Mouse (Mus musculus) kidney, adult 11 months (tissue): Measurements from ENCODE around the gene Il9r.
A peak's percentile ranks its signal among the peaks of the same experiment; 100 is the strongest.

Experiments
- DNase-seq: peaks from one replicate; pipeline ENCODE4 v3.0.0; 2022

The Il9r gene

DNA sequence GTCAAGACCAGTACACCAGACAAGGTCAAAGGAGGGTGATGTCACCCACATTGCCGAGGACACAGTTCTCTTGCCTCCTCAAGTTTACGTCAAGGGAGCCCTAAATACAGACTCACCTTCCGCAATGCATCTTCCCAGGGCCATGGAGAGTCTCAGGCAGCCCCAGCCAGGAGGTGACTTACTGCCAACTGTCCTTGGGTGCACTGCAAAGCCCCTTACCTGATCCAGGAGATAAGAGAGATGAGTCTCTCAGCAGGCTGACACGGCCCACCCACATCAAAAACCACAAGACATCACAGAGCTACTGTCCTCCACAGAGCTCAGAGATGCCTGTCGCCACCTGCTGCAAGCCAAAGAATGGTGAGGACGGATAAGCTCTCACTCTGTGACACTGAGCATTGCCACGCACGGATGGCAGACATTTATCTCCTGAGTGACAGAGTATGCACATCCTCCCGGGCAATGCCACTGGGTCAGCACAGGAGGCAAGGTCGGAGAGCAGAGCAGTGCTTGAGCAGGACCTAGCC lies at the start of gene Il9r:
Il9r (minus strand) TSS at position 205 of the 527 bp plus-strand sequence.
- DNase-seq, result no peak

DNA sequence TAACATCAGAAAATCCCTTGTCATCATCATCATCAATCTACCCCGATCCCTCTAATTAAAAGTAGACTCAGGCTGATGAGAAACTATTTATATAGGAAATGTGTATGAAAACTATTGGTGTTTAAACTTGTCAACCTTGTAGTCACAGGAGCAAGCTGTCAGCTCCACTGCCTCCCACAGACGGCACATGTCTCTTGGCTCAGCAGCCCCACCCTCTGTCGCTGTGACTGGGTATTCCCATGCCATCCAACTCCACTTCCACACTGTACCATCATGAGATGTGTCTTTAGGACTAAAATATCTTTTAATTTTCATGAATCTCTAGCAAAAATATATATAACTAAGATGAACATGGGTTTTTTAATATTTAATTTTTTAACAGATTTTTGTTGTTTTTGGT lies 48.3 kb upstream of the Il9r start:
- no peak for DNase-seq

DNA sequence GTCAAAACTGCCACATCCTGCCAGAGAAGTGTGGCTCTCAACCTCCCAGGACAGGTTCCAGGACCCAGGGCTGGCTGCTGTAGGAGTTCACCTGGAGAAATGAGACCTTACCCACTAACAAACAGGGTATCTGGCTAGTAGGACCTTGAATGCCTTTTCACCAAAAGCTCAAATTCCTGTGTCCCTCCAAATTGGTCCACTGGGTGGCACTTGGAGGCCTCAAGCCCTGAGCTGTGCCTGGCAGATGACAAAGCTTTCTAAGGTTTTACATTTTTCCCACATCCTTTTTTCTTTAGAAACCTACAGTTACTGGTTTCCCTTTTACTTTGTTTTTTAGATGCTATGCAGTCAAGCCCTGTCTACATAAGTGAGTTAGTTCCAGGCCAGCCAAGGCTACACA lies 47.0 kb upstream of the Il9r start:
- no peak for DNase-seq

DNA sequence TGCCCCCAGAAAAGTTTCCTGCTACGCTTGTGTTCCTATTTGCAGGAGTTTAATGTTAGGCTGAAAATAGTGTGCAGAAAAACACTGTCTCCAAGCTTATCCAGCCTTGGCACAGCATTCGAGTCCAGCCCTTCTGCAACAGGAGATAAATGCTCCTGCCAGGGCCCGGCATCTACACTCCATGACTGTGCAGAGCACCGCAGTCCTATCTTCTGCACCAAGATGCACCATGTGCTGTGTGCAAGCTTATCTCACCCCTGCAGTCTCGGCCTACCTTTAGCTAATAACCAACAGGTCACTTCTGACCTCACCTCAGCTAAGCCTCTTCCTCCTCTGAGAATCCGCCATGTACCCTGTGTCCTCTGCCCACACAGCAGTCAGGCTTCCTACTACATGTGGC lies 45.5 kb upstream of the Il9r start:
- DNase-seq, result no peak

DNA sequence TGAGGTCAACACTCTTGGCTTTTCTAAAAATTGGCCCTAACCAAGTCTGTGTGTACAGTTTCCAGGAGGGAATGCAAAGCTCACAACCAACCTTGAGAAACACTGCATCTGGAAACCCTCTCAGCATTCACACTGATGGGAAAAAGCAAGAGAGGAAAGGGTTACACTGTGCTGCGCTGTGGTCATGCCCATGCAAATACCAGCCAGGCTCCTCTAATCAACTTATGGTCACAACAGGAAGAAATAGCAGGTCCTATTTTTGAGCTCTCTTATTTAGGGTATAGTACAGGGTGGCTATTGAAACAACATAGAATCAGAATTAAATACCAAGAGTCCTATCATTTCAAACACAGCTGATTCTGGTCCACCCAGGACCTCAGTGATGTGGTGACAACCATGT lies 44.5 kb upstream of the Il9r start:
- no peak for DNase-seq

DNA sequence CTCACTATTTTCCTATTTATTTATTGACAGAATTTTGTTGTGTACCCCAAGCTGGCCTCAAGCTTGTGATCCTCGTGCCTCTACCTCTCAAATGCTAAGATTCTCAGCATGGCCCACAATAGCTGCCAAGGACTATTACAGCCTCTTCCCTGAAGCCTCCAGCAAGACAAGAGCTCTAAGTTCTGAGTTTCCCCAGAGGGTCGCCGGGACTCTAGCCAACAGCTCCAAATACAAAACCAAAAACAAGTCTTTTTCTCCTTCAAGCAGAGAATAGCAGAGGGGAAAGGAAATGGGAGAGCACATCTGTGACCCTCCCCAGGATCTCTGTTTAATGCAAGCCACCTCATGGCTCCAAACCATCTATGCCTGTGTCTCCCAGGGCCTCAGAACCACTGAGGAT lies 44.0 kb upstream of the Il9r start:
- no peak for DNase-seq

DNA sequence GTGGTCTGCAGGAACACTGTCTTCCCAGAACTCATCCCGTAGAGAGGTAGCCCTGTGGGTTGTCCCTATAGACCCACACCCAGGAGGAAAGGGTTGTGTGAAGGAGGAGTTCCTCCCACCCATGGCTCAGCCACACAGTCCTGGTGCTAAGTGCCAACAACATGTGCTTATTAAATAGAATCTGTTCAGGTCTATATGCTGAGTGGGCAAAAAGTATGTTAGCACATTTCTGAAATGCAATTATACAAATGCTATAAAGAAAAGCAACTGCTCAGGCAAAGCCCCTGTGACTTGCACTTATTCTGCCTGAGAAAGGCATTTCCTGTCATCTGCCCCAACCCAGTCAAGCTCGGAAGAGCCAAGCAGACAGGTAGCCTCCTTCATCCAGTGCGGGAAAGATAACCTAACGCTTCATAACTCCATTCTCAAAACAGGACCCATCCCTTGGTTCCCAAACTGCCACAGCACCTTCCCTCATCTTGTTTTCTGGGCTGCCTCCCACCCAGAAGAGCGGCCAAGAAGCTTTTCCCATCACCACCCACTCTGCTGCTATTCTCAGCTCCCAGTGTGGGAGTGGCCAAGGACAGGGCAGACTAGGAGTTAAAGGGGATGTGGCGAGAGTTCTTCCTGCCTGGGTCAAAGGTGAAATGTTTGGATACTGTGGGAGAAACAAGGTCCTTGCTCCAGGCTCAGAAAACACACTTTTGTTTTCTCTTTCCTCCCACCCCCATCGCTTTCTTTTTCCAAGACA lies 43.3 kb upstream of the Il9r start:
- DNase-seq, result no peak

DNA sequence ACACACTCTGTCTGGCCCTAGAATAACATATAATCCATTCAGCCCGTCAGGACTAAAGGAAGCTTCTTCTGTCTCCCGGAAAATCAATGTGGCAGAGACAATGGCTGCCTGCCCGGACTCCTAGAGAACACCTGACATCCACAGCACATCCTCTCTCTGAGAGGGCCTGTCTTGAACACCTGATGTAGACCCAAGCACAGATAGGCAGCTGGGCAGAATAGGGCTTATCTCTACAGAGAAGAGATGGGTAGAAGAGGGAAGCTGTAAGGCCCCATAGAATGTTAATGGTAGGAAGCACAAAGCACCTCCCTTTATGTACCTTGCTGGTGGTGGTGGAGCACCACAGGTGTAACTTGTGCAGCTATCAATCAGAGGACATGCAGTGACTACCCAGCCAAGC lies 42.1 kb upstream of the Il9r start:
- DNase-seq, result no peak

DNA sequence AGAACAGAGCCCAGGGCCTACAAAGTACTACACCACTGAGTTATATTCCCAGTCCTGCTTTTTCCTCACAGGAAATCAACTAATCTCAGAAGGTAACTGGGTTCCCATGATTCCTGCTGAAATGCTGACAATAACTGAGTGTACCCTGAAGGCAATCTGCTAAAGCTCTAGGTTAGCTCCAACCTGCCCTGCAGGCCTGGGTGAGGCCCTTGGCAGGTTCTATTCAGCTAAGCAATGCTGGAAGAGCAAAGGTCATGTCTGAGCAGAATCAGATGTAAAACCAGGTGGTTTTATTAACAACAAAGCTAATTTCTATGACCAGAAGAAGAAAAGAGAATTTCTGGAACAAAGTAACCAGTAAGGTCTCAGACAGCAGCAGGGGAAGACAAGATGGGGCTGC lies 41.3 kb upstream of the Il9r start:
- DNase-seq, result no peak

DNA sequence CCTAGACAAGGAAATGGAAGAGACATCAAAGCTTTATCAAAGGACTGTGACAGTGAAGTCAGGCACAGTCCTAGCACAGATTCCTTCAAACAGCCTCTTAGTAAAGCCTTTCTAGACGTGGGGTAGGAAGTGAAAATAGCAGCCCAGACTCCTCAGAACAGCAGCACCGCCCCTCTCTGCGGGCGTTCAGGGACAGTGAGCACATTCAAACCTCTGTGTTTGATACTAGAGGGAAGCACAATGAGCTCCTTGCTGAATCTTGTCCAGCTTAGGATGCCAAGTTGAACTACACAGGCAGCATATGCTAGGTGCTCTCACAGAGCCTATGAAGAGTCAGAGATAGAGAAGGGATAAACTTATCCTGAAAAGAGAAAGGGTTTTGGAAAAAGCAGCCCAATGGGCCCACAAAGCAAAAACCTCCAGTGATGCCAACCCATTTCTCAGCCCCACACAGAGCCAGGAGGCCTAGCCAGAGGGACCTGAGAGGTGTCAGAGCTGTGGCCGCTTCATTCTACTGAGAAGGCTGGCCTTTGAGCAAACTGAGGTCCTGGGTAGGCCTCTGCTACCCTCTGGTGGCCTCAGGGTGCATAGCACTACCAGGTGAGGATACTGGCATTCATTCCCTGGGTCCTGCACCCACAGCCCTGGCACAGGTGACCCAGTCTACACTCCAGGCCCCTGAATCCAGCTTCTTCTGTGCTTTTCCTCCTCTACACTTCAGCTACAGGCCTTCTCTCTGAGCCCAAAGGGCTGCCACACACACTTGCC lies 38.2 kb upstream of the Il9r start:
- peak; percentile 73 for DNase-seq

DNA sequence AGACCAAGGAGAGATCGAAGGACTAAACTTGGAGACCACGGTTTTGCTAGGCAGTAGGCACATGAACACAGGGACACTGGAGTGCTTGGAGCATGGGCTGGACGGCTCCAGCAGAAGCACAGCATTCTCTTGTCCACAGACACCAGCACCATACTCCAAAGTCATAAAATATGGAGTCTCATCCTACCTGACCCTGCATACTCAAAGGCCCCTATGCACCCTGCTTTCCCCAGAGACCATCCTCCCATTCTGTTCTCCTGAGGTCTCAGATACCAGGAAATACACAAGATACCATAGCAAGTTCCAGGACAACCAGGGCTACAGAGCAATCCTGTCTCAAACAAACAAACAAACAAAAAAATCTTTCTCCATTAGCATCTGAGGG lies 37.3 kb upstream of the Il9r start:
- DNase-seq, result no peak

DNA sequence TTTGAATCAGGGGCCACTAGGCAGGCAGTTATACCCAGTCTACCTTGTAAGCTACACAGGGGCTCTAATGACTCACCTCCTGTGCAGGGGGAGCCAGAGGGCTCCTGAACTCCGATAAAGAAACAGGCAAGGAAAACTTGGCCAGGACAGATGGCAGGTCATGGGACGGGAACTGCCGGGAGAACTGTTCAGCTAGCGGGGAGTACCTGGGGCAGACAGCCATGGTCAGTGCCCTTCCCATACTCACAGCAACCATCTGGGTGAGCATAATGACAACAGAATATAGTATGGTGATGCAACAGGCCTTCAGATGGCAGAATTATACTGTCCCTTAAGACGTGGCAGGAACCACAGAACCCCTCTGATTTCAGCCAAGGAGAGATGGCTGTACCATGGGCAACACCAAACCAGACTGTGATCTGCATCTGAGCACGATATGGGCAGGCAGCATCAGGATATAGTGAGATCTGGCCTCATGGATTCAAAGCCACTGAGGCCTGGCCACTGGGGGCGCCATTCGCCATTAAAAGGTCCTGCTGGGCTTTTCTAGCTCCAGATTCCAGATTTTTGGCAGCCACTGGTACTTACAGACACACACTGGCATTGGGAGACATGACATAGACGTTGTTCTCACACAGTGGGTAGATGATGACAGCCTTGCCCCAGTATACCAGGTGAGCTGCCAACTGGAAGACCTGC lies 36.8 kb upstream of the Il9r start:
- DNase-seq, result no peak

DNA sequence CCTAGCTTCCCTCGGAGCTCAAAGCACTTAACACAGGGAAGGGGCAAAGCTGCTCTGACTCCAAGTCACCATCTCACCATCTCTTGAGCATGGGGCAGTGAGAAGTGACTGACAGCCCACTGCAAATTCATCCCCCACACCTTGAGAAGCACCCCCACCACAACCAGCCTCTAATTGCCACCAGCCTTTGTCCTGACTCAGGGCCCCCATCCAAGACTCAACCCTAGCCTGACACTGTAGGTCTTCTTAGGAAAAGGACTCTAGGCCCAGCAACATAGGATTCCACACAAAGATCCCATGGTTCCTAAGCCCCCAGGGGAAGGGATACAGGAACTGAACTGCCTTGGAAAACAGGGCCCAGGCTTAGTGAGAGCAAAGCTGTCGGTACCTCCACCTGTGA lies 36.1 kb upstream of the Il9r start:
- DNase-seq, result no peak

DNA sequence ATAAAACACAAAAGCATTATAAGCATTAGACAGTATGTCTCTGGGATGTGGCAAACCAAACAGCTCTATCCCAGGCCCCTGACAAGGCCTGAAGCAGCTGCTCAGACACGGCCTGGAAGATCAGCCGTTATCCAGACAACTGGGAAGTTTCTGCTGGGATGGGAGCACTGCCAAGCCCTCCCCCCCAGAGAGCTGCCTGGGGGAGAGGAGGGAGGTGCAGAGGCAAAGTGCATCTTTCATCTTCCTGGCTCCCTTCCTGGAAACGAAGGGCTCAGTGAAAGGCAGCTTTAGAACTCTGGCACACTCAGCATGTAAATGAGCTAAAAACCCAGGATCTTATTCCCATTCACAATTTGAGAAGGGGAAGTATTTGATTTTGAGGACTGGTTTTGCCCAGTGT lies 35.6 kb upstream of the Il9r start:
- peak; percentile 84 for DNase-seq

DNA sequence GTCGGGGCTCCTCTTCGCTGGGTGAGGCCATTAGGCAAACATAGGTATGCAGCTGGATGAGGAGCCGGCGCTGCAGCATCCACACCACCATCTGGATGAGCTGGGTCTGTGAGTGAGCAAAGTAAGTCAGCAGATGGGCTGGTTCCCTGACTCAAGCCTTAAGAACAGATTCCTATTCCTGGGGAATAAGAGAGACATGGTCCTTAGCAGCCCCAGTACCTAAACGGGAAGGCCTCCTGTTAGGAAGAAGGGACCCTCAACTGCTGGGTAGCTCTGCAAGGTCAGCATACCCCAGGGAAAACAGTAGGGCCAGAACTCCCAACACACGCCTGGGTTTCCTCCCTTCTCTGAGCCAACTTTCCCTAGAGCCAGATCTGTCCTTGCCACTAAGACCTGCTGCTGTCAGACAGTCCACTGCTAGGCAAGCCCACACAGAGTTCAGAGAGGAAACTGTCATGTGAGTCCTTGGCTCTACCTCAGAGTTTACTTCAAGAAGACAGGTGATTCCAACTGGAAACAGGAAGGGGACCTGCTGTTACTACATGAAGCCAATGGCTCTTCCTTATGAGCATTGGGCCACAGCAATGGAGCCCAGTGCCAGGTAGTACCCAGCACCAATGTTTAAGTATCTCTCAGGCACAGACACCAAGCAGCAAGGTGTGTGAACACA lies 34.9 kb upstream of the Il9r start:
- DNase-seq, result no peak

DNA sequence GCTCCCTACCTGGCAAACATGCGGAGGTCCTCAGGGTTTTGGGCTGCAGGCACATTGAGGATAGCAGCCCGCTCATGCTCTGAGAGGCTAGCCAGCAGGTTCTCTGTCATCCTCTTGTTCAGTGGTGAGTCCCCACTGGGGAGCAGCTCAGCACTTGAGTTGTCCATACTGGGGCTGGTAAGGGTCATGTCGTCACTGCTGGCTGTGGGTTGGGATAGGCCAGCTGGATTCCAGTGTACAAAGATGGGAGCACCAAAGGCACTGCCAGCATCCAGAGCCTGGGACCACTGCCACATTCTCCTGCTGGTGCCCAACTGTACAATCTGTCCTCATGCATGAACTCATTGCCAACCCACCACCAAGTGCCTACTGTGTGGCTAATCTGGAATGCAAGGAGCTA lies 33.8 kb upstream of the Il9r start:
- no peak for DNase-seq

DNA sequence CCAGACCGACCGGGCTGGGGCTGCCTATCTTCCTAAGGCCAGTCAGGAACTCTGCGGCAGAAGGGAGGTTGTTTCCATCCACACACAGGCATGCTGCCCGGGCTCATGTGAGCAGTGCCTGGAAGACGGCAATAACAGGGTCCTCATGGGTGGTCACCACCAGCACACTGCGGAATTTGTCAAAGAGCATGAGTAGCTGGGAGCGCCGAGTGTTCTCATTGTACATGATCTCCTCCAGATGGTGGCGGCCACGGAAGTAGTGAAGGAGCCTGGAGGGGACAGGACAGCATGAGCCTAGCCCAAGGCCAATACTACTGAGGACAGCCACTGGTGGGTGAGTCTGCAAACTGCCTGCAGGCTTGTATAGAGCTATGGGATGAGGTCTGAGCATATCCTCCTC lies 32.8 kb upstream of the Il9r start:
- no peak for DNase-seq

DNA sequence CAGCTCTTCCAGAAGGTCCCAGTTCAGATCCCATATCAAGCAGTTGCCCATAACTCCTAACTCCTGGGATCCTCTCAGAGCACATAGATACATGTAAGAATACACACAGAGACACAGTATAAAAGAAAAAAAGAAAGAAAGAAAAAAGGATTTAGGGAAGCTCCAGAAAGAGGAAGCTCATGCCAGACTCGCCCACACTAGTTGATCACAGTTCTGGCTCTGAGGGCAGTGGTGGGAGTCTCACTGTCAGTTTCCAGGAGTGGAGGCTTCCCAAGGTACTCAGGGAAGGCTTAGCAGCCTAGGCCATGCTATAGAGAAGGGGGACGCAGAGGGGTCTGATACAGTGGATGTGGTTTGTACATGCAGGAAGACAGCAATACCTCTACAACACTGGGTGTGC lies 31.0 kb upstream of the Il9r start:
- no peak for DNase-seq

DNA sequence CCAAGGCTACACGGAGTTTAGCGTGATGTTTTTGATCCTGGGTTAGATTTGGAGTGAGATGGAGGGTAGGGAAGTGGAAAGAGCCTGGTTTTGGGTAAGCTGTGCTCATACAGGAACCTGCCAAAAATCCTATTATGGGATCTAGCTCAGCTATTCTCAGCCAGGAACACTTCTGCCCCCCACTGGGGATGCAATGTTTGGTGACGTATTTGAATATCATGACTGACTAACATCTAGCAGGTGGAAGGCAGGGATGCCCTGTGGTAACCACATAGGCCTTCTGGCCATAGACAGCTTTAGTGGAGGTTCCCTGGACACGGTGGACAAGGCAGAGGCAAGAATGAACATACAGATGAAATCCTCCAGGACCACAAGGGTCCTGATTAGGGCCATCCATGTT lies 30.1 kb upstream of the Il9r start:
- no peak for DNase-seq

DNA sequence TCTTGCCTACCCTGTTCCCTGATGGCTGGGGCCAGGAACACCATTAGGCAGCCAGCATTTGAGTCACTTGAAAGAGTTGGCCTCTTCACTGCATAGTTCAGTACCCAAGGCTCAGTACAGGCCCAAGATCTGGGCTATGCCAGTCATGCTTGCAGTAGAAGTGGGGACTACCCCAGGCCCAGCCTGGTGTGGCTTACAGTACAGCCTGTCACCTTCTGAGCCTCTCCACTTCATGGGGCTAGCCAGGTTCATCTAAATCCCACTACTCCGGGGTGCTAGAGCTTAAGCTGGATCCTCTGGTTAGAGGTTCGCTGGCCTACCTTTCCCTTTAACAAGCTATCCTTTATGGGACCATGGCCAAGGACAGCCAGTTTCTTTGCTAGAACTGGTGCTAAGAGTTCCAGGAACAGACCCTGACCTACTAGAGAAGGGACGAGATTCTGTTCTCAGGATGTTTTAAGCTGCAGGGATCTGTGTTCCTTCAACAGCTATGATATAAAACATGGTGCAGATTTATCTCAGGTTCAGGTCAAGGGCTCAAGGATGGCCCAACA lies 28.3 kb upstream of the Il9r start:
- no peak for DNase-seq

DNA sequence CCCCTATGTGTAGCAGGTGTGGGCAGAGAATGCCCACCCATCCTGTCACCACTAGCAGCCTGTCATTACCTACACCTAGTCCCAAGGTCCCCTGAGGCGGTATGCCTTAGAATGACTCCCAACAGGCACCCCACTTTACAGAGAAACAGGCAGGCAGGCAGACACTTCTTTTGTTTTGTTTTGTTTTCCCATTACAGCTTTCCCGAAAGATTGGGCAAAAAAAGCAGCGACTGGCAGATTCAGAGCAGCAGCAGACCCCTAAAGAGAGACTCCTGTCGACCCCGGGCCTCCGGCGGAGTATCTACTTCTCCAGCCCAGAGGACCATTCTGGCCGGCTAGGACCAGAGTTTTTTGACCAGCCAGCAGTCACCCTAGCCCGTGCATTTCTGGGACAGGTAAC lies 27.5 kb upstream of the Il9r start:
- DNase-seq, result no peak

DNA sequence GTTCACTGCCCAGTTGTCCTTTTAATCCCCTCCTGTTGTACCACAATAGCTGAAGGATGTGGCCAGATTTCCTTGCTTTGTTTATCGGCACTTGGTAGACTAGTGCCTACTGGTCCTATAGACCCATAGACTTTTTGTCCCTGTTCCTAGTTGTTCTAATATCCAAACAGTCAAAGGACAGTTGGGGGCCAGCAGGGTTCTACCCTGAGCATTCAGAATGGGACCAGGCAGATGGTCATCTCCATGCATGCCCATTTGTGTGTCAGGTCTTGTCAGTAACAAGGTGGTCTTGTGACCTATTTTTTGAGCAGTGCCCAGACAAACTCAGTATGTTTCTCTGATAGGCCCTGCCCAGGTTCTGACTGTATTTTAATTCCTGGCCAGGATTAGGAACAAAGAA lies 27.0 kb upstream of the Il9r start:
- no peak for DNase-seq
